Mouse (Mus musculus) CH12.LX (cell line): ENCODE measurements around the gene Pafah2. TPM values are rescaled to one million over a fixed set of nuclear protein-coding genes. Genes with fewer than 3 reads are reported as not detected.

Experiments used
- DNase-seq: peaks from one replicate; pipeline ENCODE4 v3.0.0-alpha.2; 2013; ENCODE audit errors: extremely low read depth
- H3K27ac ChIP-seq: 2 replicates; pipeline ENCODE4 v1.5.1; 2012; ENCODE audit warnings: low read depth, mild to moderate bottlenecking, control low read depth, moderate library complexity; ENCODE audit not compliant: insufficient read depth
- H3K27me3 ChIP-seq: replicated peaks from 2 replicates; pipeline ENCODE3; 2012; ENCODE audit warnings: inconsistent platforms
- H3K36me3 ChIP-seq, 2 experiments: replicated peaks in 1 of 2; 2 replicates each; pipeline versions ENCODE3 to v1.6.1; 2012; ENCODE audit warnings: inconsistent platforms in 1 of 2, low read length in 1 of 2, mild to moderate bottlenecking in 1 of 2, mixed read lengths in 1 of 2, moderate library complexity in 1 of 2; ENCODE audit not compliant: control insufficient read depth in 1 of 2, insufficient read depth in 1 of 2
- H3K4me1 ChIP-seq, 2 experiments: 2 replicates each; pipeline ENCODE4 v1.6.1; 2012; ENCODE audit warnings: inconsistent platforms in 1 of 2, moderate library complexity in 1 of 2; ENCODE audit not compliant: insufficient read depth in 2 of 2, control insufficient read depth in 1 of 2
- H3K4me2 ChIP-seq: 2 replicates; pipeline ENCODE4 v1.6.1; 2012; ENCODE audit warnings: low read depth, mild to moderate bottlenecking, control low read depth; ENCODE audit not compliant: poor library complexity, insufficient read depth, severe bottlenecking
- H3K4me3 ChIP-seq, 3 experiments: fragments of 150-350 bp in 1 of 3; sonication (generic) in 1 of 3; replicated peaks in 1 of 3; 2 replicates each; pipeline versions ENCODE3 to v1.5.1; 2011 to 2012; ENCODE audit warnings: low read depth in 2 of 3, low read length in 2 of 3, mild to moderate bottlenecking in 2 of 3, moderate library complexity in 2 of 3, control low read depth in 1 of 3, improper control_type of control experiment in 1 of 3, inconsistent platforms in 1 of 3, mixed read lengths in 1 of 3; ENCODE audit not compliant: poor library complexity in 1 of 3
- H3K79me2 ChIP-seq: replicated peaks from 2 replicates; pipeline ENCODE4 v1.6.1; 2012; ENCODE audit warnings: mild to moderate bottlenecking, moderate library complexity; ENCODE audit not compliant: control insufficient read depth, poor library complexity, insufficient read depth, severe bottlenecking; ENCODE audit errors: extremely low read depth
- H3K9ac ChIP-seq: 2 replicates; pipeline ENCODE4 v1.6.1; 2012; ENCODE audit warnings: low read depth, mild to moderate bottlenecking, control low read depth, moderate library complexity; ENCODE audit not compliant: insufficient read depth
- H3K9me3 ChIP-seq: replicated peaks from 2 replicates; pipeline ENCODE3; 2012; ENCODE audit warnings: low read length, inconsistent platforms, mixed read lengths
- BHLHE40 ChIP-seq: IDR thresholded peaks from 2 replicates; pipeline ENCODE4 v1.6.1; 2011; ENCODE audit warnings: mild to moderate bottlenecking, low read depth, low read length, improper control_type of control experiment
- CHD2 ChIP-seq: IDR thresholded peaks from 2 replicates; pipeline ENCODE4 v1.6.1; 2011; ENCODE audit warnings: low read length, improper control_type of control experiment
- CTCF ChIP-seq, 2 experiments: IDR thresholded peaks in 1 of 2; conservative IDR thresholded peaks in 1 of 2; 2 replicates each; pipeline ENCODE4 v1.5.1; 2011 to 2012; ENCODE audit warnings: low read depth in 2 of 2, low read length in 2 of 2, improper control_type of control experiment in 1 of 2, inconsistent platforms in 1 of 2, mild to moderate bottlenecking in 1 of 2, moderate library complexity in 1 of 2
- E2F4 ChIP-seq: IDR thresholded peaks from 2 replicates; pipeline ENCODE4 v1.6.1; 2011; ENCODE audit warnings: low read depth, low read length, improper control_type of control experiment; ENCODE audit not compliant: insufficient replicate concordance
- ELF1 ChIP-seq: IDR thresholded peaks from 2 replicates; pipeline ENCODE4 v1.6.1; 2014; ENCODE audit warnings: low read depth, mild to moderate bottlenecking, inconsistent platforms, low read length, improper control_type of control experiment
- EP300 ChIP-seq: IDR thresholded peaks from 2 replicates; pipeline ENCODE4 v1.6.1; 2011; ENCODE audit warnings: low read length, improper control_type of control experiment
- ETS1 ChIP-seq: conservative IDR thresholded peaks from 2 replicates; pipeline ENCODE4 v1.6.1; 2012; ENCODE audit warnings: low read depth, mild to moderate bottlenecking, inconsistent platforms, low read length, improper control_type of control experiment, moderate library complexity
- GABPA ChIP-seq: IDR thresholded peaks from 2 replicates; pipeline ENCODE4 v1.6.1; 2012; ENCODE audit warnings: low read depth, low read length, improper control_type of control experiment, inconsistent platforms; ENCODE audit not compliant: insufficient replicate concordance
- HCFC1 ChIP-seq: IDR thresholded peaks from 2 replicates; pipeline ENCODE4 v1.6.1; 2012; ENCODE audit warnings: low read depth, mild to moderate bottlenecking, inconsistent platforms, low read length, improper control_type of control experiment
- IRF4 ChIP-seq: IDR thresholded peaks from 2 replicates; pipeline ENCODE4 v1.6.1; 2014; ENCODE audit warnings: low read depth, mild to moderate bottlenecking, inconsistent platforms, low read length, improper control_type of control experiment
- JUN ChIP-seq: IDR thresholded peaks from 2 replicates; pipeline ENCODE4 v1.6.1; 2011; ENCODE audit warnings: low read depth, mild to moderate bottlenecking, low read length, improper control_type of control experiment, moderate library complexity; ENCODE audit not compliant: insufficient read depth
- JUND ChIP-seq: conservative IDR thresholded peaks from 2 replicates; pipeline ENCODE4 v1.6.1; 2011; ENCODE audit warnings: low read depth, low read length, improper control_type of control experiment
- MAX ChIP-seq: IDR thresholded peaks from 2 replicates; pipeline ENCODE4 v1.6.1; 2011; ENCODE audit warnings: low read length, improper control_type of control experiment
- MAZ ChIP-seq: IDR thresholded peaks from 2 replicates; pipeline ENCODE4 v1.6.1; 2012; ENCODE audit warnings: low read depth, mild to moderate bottlenecking, inconsistent platforms, low read length, improper control_type of control experiment, moderate library complexity
- MEF2A ChIP-seq: IDR thresholded peaks from 2 replicates; pipeline ENCODE4 v1.6.1; 2014; ENCODE audit warnings: low read depth, mild to moderate bottlenecking, inconsistent platforms, low read length, improper control_type of control experiment, borderline replicate concordance
- MXI1 ChIP-seq: IDR thresholded peaks from 2 replicates; pipeline ENCODE4 v1.6.1; 2011; ENCODE audit warnings: mild to moderate bottlenecking, low read depth, low read length, improper control_type of control experiment
- MYC ChIP-seq: IDR thresholded peaks from 2 replicates; pipeline ENCODE4 v1.6.1; 2011; ENCODE audit warnings: low read depth, mild to moderate bottlenecking, improper control_type of control experiment, low read length
- NELFE ChIP-seq: IDR thresholded peaks from 2 replicates; pipeline ENCODE4 v1.6.1; 2011; ENCODE audit warnings: low read depth, low read length, improper control_type of control experiment
- NRF1 ChIP-seq: IDR thresholded peaks from 2 replicates; pipeline ENCODE4 v1.6.1; 2014; ENCODE audit warnings: low read depth, mild to moderate bottlenecking, inconsistent platforms, low read length, improper control_type of control experiment, moderate library complexity
- POLR2A ChIP-seq: IDR thresholded peaks from 2 replicates; pipeline ENCODE4 v1.6.1; 2011; ENCODE audit warnings: low read depth, mild to moderate bottlenecking, improper control_type of control experiment, low read length
- POLR2AphosphoS2 ChIP-seq: IDR thresholded peaks from 2 replicates; pipeline ENCODE4 v1.6.1; 2011; ENCODE audit warnings: low read depth, low read length, improper control_type of control experiment
- RAD21 ChIP-seq: IDR thresholded peaks from 2 replicates; pipeline ENCODE4 v1.6.1; 2011; ENCODE audit warnings: low read depth, mild to moderate bottlenecking, low read length, improper control_type of control experiment, moderate library complexity
- SIN3A ChIP-seq: IDR thresholded peaks from 2 replicates; pipeline ENCODE4 v1.6.1; 2012; ENCODE audit warnings: low read length, improper control_type of control experiment, inconsistent platforms
- SMC3 ChIP-seq: IDR thresholded peaks from 2 replicates; pipeline ENCODE4 v1.6.1; 2011; ENCODE audit warnings: low read depth, low read length, improper control_type of control experiment
- TBP ChIP-seq: conservative IDR thresholded peaks from 2 replicates; pipeline ENCODE4 v1.6.1; 2011; ENCODE audit warnings: low read depth, low read length, improper control_type of control experiment
- TCF12 ChIP-seq: IDR thresholded peaks from 2 replicates; pipeline ENCODE4 v1.6.1; 2014; ENCODE audit warnings: low read depth, mild to moderate bottlenecking, inconsistent platforms, low read length, improper control_type of control experiment
- UBTF ChIP-seq: IDR thresholded peaks from 2 replicates; pipeline ENCODE4 v1.6.1; 2012; ENCODE audit warnings: low read depth, mild to moderate bottlenecking, inconsistent platforms, low read length, improper control_type of control experiment, moderate library complexity
- ZC3H11A ChIP-seq: IDR thresholded peaks from 2 replicates; pipeline ENCODE4 v1.6.1; 2012; ENCODE audit warnings: low read depth, mild to moderate bottlenecking, inconsistent platforms, low read length, improper control_type of control experiment
- ZMIZ1 ChIP-seq: IDR thresholded peaks from 2 replicates; pipeline ENCODE4 v1.6.1; 2012; ENCODE audit warnings: low read depth, mild to moderate bottlenecking, inconsistent platforms, low read length, improper control_type of control experiment
- dilution Hi-C: fragments of 300-500 bp; cut with MboI; formaldehyde crosslinking; loops from 2 replicates; pipeline ENCODE4 v1.14.3; 2020; ENCODE audit warnings: low sequenced_read_pairs; ENCODE audit not compliant: extremely low pct_unique_long_range_greater_than_20kb, extremely low pct_ligation_motif_present
- in situ Hi-C: fragments of 300-500 bp; cut with MboI; formaldehyde crosslinking; loops from 3 replicates; pipeline ENCODE4 v1.14.3; 2019; ENCODE audit warnings: low sequenced_read_pairs, low pct_ligation_motif_present, low pct_unique_long_range_greater_than_20kb, mixed read lengths
- polyA plus RNA-seq: library from polyadenylated mRNA; unstranded; fragments of >175 nt; gene quantifications from 2 replicates; pipeline ENCODE4 v1.2.1, GENCODE M21; 2012; ENCODE audit warnings: low read depth; ENCODE audit not compliant: insufficient read length
- total RNA-seq, 2 experiments: library from RNA; depleted of rRNA; stranded (reverse); fragments of 300-350 nt in 1 of 2; fragments of >200 nt in 1 of 2; gene quantifications; 2 replicates each; pipeline ENCODE4 v1.2.3; 2012 to 2014

The Pafah2 gene
- total and polyA plus RNA-seq, 3 experiments: 8.9 to 10.7 (median 10.4) TPM

GRCm38 (mm10) chr4:134351329-134352260 is 44.5 kb upstream of the Pafah2 start:
- no peak for TF ChIP-seq SMC3
- peak; percentile 14; the same call in 1 of the 2 replicates for TF ChIP-seq NRF1
- peak; percentile 69; the same call in 1 of the 2 replicates for TF ChIP-seq MEF2A
- peak; percentile 74; the same call in 1 of the 2 replicates for TF ChIP-seq TBP
- TF ChIP-seq UBTF: no peak
- no peak for TF ChIP-seq CTCF (conservative IDR thresholded peaks at IDR 0.05 in 1 of 2, IDR thresholded peaks at IDR 0.05 in 1 of 2; ENCODE audit: low read depth in 2 of 2, low read length in 2 of 2)
- TF ChIP-seq ZC3H11A: no peak
- TF ChIP-seq MAX: peak; percentile 98
- TF ChIP-seq RAD21: no peak; the same call in 1 of the 2 replicates
- TF ChIP-seq POLR2A: peak; percentile 61
- 0 out of 2 replicates have a peak, but pooled peaks have one; percentile 33 for TF ChIP-seq ELF1
- TF ChIP-seq CHD2: peak; percentile 93
- no peak for TF ChIP-seq JUN
- TF ChIP-seq EP300: peak; percentile 57; the same call in 1 of the 2 replicates
- no peak for TF ChIP-seq HCFC1
- TF ChIP-seq POLR2AphosphoS2: no peak
- TF ChIP-seq MYC: peak; percentile 98
- TF ChIP-seq BHLHE40: peak; percentile 53
- TF ChIP-seq MAZ: peak; percentile 37; the same call in 1 of the 2 replicates
- TF ChIP-seq JUND: no peak
- TF ChIP-seq ZMIZ1: no peak
- peak; percentile 58 for TF ChIP-seq NELFE
- peak; percentile 58 for TF ChIP-seq IRF4
- peak; percentile 79 for TF ChIP-seq SIN3A
- peak; percentile 75 for TF ChIP-seq TCF12
- peak; percentile 63 for TF ChIP-seq ETS1
- no peak for TF ChIP-seq E2F4
- TF ChIP-seq MXI1: peak; percentile 90
- no peak for TF ChIP-seq GABPA
- peak overlapping the region; percentile 84 for H3K27ac ChIP-seq
- H3K36me3 ChIP-seq: peaks cover 0 to 9% of the 10 kb centered on the region in 2 experiments
- peaks cover 27 to 45% of the 10 kb centered on the region in 2 experiments for H3K4me1 ChIP-seq
- H3K4me3 ChIP-seq: peak overlapping the region; percentile 61 to 64 (median 64)
- peak overlapping the region; percentile 99 for H3K4me2 ChIP-seq
- H3K9me3 ChIP-seq: peaks cover 9% of the 10 kb centered on the region
- dilution Hi-C loops: no loop called here
- H3K79me2 ChIP-seq: no peaks in the 10 kb centered on the region
- in situ Hi-C loops: loop anchor here (5.0 kb wide), 1 partner anchor 44 kb away; no protein-coding TSS in a partner anchor
- peak overlapping the region; percentile 45 for H3K9ac ChIP-seq
- H3K27me3 ChIP-seq: no peaks in the 10 kb centered on the region
- peak; percentile 96 for DNase-seq
